Mouse (Mus musculus) testis, adult 2 months (tissue): ENCODE data around the gene Gm9821.

Source experiments
- CTCF ChIP-seq: fragments of 200-500 bp; IDR thresholded peaks from 2 replicates; pipeline ENCODE4 v1.5.1; 2012; ENCODE audit warnings: low read depth, mild to moderate bottlenecking, inconsistent platforms, low read length, moderate library complexity; ENCODE audit not compliant: control insufficient read depth, insufficient read depth, insufficient replicate concordance
- POLR2A ChIP-seq: fragments of 200-500 bp; IDR thresholded peaks from 2 replicates; pipeline ENCODE4 v1.6.1; 2012; ENCODE audit warnings: low read depth, mild to moderate bottlenecking, inconsistent platforms, low read length, moderate library complexity; ENCODE audit not compliant: control insufficient read depth

- TF ChIP-seq CTCF (no peak), POLR2A (no peak)
Observed at GRCm38 (mm10) chr2:91961901-91962761, 16.6 kb downstream of the Gm9821 start.
